Mouse (Mus musculus): ENCODE measurements around the gene Oaz1.

GRCm38 (mm10) chr10:80858350-80858935 is 32.0 kb downstream of the Oaz1 start:
- TF ChIP-seq CTCF (IDR thresholded peaks at IDR 0.05; ENCODE audit: control insufficient read depth, insufficient read depth, insufficient read length), result no peak
- TF ChIP-seq MAX (IDR thresholded peaks at IDR 0.05), result no peak
- no peak for TF ChIP-seq MYOG (IDR thresholded peaks at IDR 0.05; ENCODE audit: control insufficient read depth, extremely low read depth, insufficient read length)
- no peak for TF ChIP-seq CEBPB (IDR thresholded peaks at IDR 0.05; ENCODE audit: low read depth)
- TF ChIP-seq MYOD1 (IDR thresholded peaks at IDR 0.05; ENCODE audit: control insufficient read depth, insufficient read length, low read depth), result no peak
- TF ChIP-seq USF1 (IDR thresholded peaks at IDR 0.05; ENCODE audit: low read depth), result no peak
